Mouse (Mus musculus): ENCODE data around the gene Cpvl. TPM values are rescaled to one million over a fixed set of nuclear protein-coding genes. Genes with fewer than 3 reads are reported as not detected.

Gene Cpvl
- polyA plus RNA-seq, 1 experiment from 2014 or later, result 0.24 TPM

GRCm38 (mm10) chr6:54005302-54005701, 26.8 kb upstream of the Cpvl start:
- no peaks in the 10 kb centered on the region for H3K27me3 ChIP-seq (replicated peaks; ENCODE audit: control insufficient read depth, insufficient read depth, low read length)
- H3K9me3 ChIP-seq (ENCODE audit: control insufficient read depth, low read length), result no peaks in the 10 kb centered on the region
- no peaks in the 10 kb centered on the region for H3K36me3 ChIP-seq (ENCODE audit: control insufficient read depth, insufficient read depth, low read length)
- no peak overlapping the region for H3K9ac ChIP-seq (ENCODE audit: low read depth, low read length)
- ATAC-seq, result no peak
- no peak overlapping the region for H3K4me3 ChIP-seq (ENCODE audit: low read length)
- 79% methylated on average over 4 of the region's 4 CpGs for WGBS
- H3K4me2 ChIP-seq (ENCODE audit: low read length), result no peak overlapping the region
- no peak overlapping the region for H3K27ac ChIP-seq (ENCODE audit: low read depth, low read length)
- peaks cover 8% of the 10 kb centered on the region; the same call in 1 of the 2 replicates for H3K4me1 ChIP-seq (ENCODE audit: control insufficient read depth, insufficient read depth, low read depth, low read length)

- Histone ChIP-seq H3K4me3 (ENCODE audit: low read length) (no peak overlapping the region), H3K4me1 (ENCODE audit: control insufficient read depth, insufficient read depth, low read depth, low read length) (peaks cover 2% of the 10 kb centered on the region; the same call in 1 of the 2 replicates), H3K9me3 (ENCODE audit: control insufficient read depth, low read length) (peaks cover 6% of the 10 kb centered on the region; the same call in 1 of the 2 replicates), H3K9ac (ENCODE audit: low read depth, low read length) (no peak overlapping the region), H3K27me3 (replicated peaks; ENCODE audit: control insufficient read depth, insufficient read depth, low read length) (no peaks in the 10 kb centered on the region), H3K27ac (ENCODE audit: low read depth, low read length) (no peak overlapping the region), H3K4me2 (ENCODE audit: low read length) (no peak overlapping the region), H3K36me3 (ENCODE audit: control insufficient read depth, insufficient read depth, low read length) (no peaks in the 10 kb centered on the region)
- WGBS, result 95% methylated on average over 3 of the region's 3 CpGs
- ATAC-seq, result no peak
Measured at GRCm38 (mm10) chr6:53996226-53996955, 17.9 kb upstream of the Cpvl start.

GRCm38 (mm10) chr6:53995519-53995918, 17.0 kb upstream of the Cpvl start:
- no peak overlapping the region for H3K4me3 ChIP-seq (ENCODE audit: low read length)
- H3K27ac ChIP-seq (ENCODE audit: low read depth, low read length), result no peak overlapping the region
- H3K4me2 ChIP-seq (ENCODE audit: low read length), result no peak overlapping the region
- no peaks in the 10 kb centered on the region for H3K36me3 ChIP-seq (ENCODE audit: control insufficient read depth, insufficient read depth, low read length)
- peaks cover 6% of the 10 kb centered on the region; the same call in 1 of the 2 replicates for H3K9me3 ChIP-seq (ENCODE audit: control insufficient read depth, low read length)
- no peak for ATAC-seq
- WGBS, result 55% methylated on average over 4 of the region's 4 CpGs
- H3K27me3 ChIP-seq (replicated peaks; ENCODE audit: control insufficient read depth, insufficient read depth, low read length), result no peaks in the 10 kb centered on the region
- H3K9ac ChIP-seq (ENCODE audit: low read depth, low read length), result no peak overlapping the region
- peaks cover 2% of the 10 kb centered on the region; the same call in 1 of the 2 replicates for H3K4me1 ChIP-seq (ENCODE audit: control insufficient read depth, insufficient read depth, low read depth, low read length)

GRCm38 (mm10) chr6:53992386-53992785, 13.9 kb upstream of the Cpvl start:
- H3K27me3 ChIP-seq (replicated peaks; ENCODE audit: control insufficient read depth, insufficient read depth, low read length), result no peaks in the 10 kb centered on the region
- H3K4me2 ChIP-seq (ENCODE audit: low read length), result no peak overlapping the region
- H3K4me3 ChIP-seq (ENCODE audit: low read length), result no peak overlapping the region
- H3K36me3 ChIP-seq (ENCODE audit: control insufficient read depth, insufficient read depth, low read length), result no peaks in the 10 kb centered on the region
- H3K9ac ChIP-seq (ENCODE audit: low read depth, low read length), result no peak overlapping the region
- no peak overlapping the region for H3K27ac ChIP-seq (ENCODE audit: low read depth, low read length)
- no peak for ATAC-seq
- peaks cover 6% of the 10 kb centered on the region; the same call in 1 of the 2 replicates for H3K9me3 ChIP-seq (ENCODE audit: control insufficient read depth, low read length)
- 63% methylated on average over 3 of the region's 3 CpGs for WGBS
- peaks cover 2% of the 10 kb centered on the region; the same call in 1 of the 2 replicates for H3K4me1 ChIP-seq (ENCODE audit: control insufficient read depth, insufficient read depth, low read depth, low read length)

- no peak overlapping the region for H3K9ac ChIP-seq (ENCODE audit: low read depth, low read length)
- no peak overlapping the region for H3K4me3 ChIP-seq (ENCODE audit: low read length)
- no peak for ATAC-seq
- no peaks in the 10 kb centered on the region for H3K36me3 ChIP-seq (ENCODE audit: control insufficient read depth, insufficient read depth, low read length)
- 72% methylated on average over 3 of the region's 3 CpGs for whole genome bisulfite sequencing
- H3K4me2 ChIP-seq (ENCODE audit: low read length), result no peak overlapping the region
- no peaks in the 10 kb centered on the region for H3K27me3 ChIP-seq (replicated peaks; ENCODE audit: control insufficient read depth, insufficient read depth, low read length)
- no peaks in the 10 kb centered on the region for H3K4me1 ChIP-seq (ENCODE audit: control insufficient read depth, insufficient read depth, low read depth, low read length)
- no peaks in the 10 kb centered on the region for H3K9me3 ChIP-seq (ENCODE audit: control insufficient read depth, low read length)
- H3K27ac ChIP-seq (ENCODE audit: low read depth, low read length), result no peak overlapping the region
Measured at GRCm38 (mm10) chr6:53987235-53987634, 8.8 kb upstream of the Cpvl start.

- H3K4me3 ChIP-seq (ENCODE audit: low read length), result no peak overlapping the region
- no peak overlapping the region for H3K9ac ChIP-seq (ENCODE audit: low read depth, low read length)
- no peaks in the 10 kb centered on the region for H3K27me3 ChIP-seq (replicated peaks; ENCODE audit: control insufficient read depth, insufficient read depth, low read length)
- WGBS, result 70% methylated on average over 14 of the region's 14 CpGs
- H3K4me2 ChIP-seq (ENCODE audit: low read length), result no peak overlapping the region
- no peaks in the 10 kb centered on the region for H3K36me3 ChIP-seq (ENCODE audit: control insufficient read depth, insufficient read depth, low read length)
- no peaks in the 10 kb centered on the region for H3K9me3 ChIP-seq (ENCODE audit: control insufficient read depth, low read length)
- no peaks in the 10 kb centered on the region for H3K4me1 ChIP-seq (ENCODE audit: control insufficient read depth, insufficient read depth, low read depth, low read length)
- ATAC-seq, result no peak
- no peak overlapping the region for H3K27ac ChIP-seq (ENCODE audit: low read depth, low read length)
Measured at GRCm38 (mm10) chr6:53986273-53986985, 8.0 kb upstream of the Cpvl start.

- H3K4me1 ChIP-seq (ENCODE audit: control insufficient read depth, insufficient read depth, low read depth, low read length), result no peaks in the 10 kb centered on the region
- H3K36me3 ChIP-seq (ENCODE audit: control insufficient read depth, insufficient read depth, low read length), result no peaks in the 10 kb centered on the region
- no peak overlapping the region for H3K4me2 ChIP-seq (ENCODE audit: low read length)
- ATAC-seq, result no peak
- no peak overlapping the region for H3K9ac ChIP-seq (ENCODE audit: low read depth, low read length)
- WGBS, result 82% methylated on average over 6 of the region's 6 CpGs
- H3K27ac ChIP-seq (ENCODE audit: low read depth, low read length), result no peak overlapping the region
- no peak overlapping the region for H3K4me3 ChIP-seq (ENCODE audit: low read length)
- H3K9me3 ChIP-seq (ENCODE audit: control insufficient read depth, low read length), result no peaks in the 10 kb centered on the region
- no peaks in the 10 kb centered on the region for H3K27me3 ChIP-seq (replicated peaks; ENCODE audit: control insufficient read depth, insufficient read depth, low read length)
Measured at GRCm38 (mm10) chr6:53983820-53984219, 5.3 kb upstream of the Cpvl start.

- Histone ChIP-seq H3K9ac (ENCODE audit: low read depth, low read length) (no peak overlapping the region), H3K4me3 (ENCODE audit: low read length) (no peak overlapping the region), H3K36me3 (ENCODE audit: control insufficient read depth, insufficient read depth, low read length) (no peaks in the 10 kb centered on the region), H3K9me3 (ENCODE audit: control insufficient read depth, low read length) (no peaks in the 10 kb centered on the region), H3K27me3 (replicated peaks; ENCODE audit: control insufficient read depth, insufficient read depth, low read length) (no peaks in the 10 kb centered on the region), H3K27ac (ENCODE audit: low read depth, low read length) (no peak overlapping the region), H3K4me1 (ENCODE audit: control insufficient read depth, insufficient read depth, low read depth, low read length) (no peaks in the 10 kb centered on the region), H3K4me2 (ENCODE audit: low read length) (no peak overlapping the region)
- ATAC-seq, result no peak
- WGBS, result 60% methylated on average over 4 of the region's 4 CpGs
Measured at GRCm38 (mm10) chr6:53982612-53983011, 4.1 kb upstream of the Cpvl start.

GRCm38 (mm10) chr6:53982047-53982600, 3.7 kb upstream of the Cpvl start:
- Histone ChIP-seq H3K27ac (ENCODE audit: low read depth, low read length) (no peak overlapping the region), H3K4me1 (ENCODE audit: control insufficient read depth, insufficient read depth, low read depth, low read length) (no peaks in the 10 kb centered on the region), H3K9ac (ENCODE audit: low read depth, low read length) (no peak overlapping the region), H3K4me2 (ENCODE audit: low read length) (no peak overlapping the region), H3K36me3 (ENCODE audit: control insufficient read depth, insufficient read depth, low read length) (no peaks in the 10 kb centered on the region), H3K4me3 (ENCODE audit: low read length) (no peak overlapping the region), H3K9me3 (ENCODE audit: control insufficient read depth, low read length) (no peaks in the 10 kb centered on the region), H3K27me3 (replicated peaks; ENCODE audit: control insufficient read depth, insufficient read depth, low read length) (no peaks in the 10 kb centered on the region)
- WGBS, result 48% methylated on average over 9 of the region's 9 CpGs
- no peak for ATAC-seq

Data from hindbrain, embryonic 16.5 days (tissue).